14 mouse cellular contexts compared by ENCODE assay signal in the genomic region with DNA sequence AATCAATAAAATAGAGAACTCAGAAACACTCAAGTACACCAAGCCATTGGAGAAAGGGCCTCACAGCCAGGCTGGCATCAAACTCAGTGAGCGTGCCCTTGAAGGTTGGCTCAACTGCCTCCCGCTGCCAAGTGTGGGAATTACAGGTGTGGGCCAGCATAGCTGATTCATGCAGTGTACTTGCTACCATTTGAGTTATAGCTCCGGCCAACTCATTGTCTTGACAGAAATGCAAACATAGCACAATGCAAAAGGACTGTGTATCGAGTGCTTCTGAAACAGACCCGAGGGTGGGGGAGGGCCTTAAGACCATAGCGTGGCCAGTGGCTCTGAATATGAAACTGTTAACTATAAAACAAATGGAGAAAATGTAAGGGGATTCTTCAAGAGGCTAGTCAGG. TPM values are rescaled to one million over a fixed set of nuclear protein-coding genes. Genes with fewer than 3 reads are reported as not detected.
DNase-seq lines count a peak whose midpoint lies in the region; ATAC-seq and TF ChIP-seq lines count a peak whose summit lies in the region.
"Had no signal": no experiment of that assay in that cellular context is flagged by ENCODE, and none has a peak within 500 bp of the region (broad histone marks: within the 10 kb centered on the region; RNA-seq: fewer than 3 reads in every experiment).

No protein-coding gene starts in this region.

- H3K9ac ChIP-seq in kidney, postnatal 0 days (ENCODE audit: low read depth, low read length), result no peak overlapping the region
- no peak overlapping the region for H3K9ac ChIP-seq in kidney, embryonic 14.5 days (ENCODE audit: low read depth, low read length)
- no peak overlapping the region for H3K9ac ChIP-seq in liver, postnatal 0 days (replicated peaks)
- H3K9ac ChIP-seq: midbrain, embryonic 12.5 days; neural tube, embryonic 15.5 days had no signal

- no peaks in the 10 kb centered on the region for H3K9me3 ChIP-seq in kidney, postnatal 0 days (replicated peaks; ENCODE audit: low read length)
- no peaks in the 10 kb centered on the region for H3K9me3 ChIP-seq in kidney, embryonic 14.5 days (ENCODE audit: control insufficient read depth, low read length)
- H3K9me3 ChIP-seq in liver, postnatal 0 days (ENCODE audit: low read length), result no peaks in the 10 kb centered on the region
- H3K9me3 ChIP-seq: midbrain, embryonic 12.5 days; neural tube, embryonic 15.5 days had no signal

- H3K4me3 ChIP-seq in kidney, postnatal 0 days (replicated peaks; ENCODE audit: low read depth, low read length), result no peak overlapping the region
- no peak overlapping the region for H3K4me3 ChIP-seq in kidney, embryonic 14.5 days (ENCODE audit: low read length)
- no peak overlapping the region for H3K4me3 ChIP-seq in liver, postnatal 0 days (ENCODE audit: low read depth, low read length)
- H3K4me3 ChIP-seq: midbrain, embryonic 12.5 days; neural tube, embryonic 15.5 days had no signal

- peaks cover 10% of the 10 kb centered on the region; the same call in 1 of the 2 replicates for H3K4me1 ChIP-seq in kidney, postnatal 0 days (replicated peaks; ENCODE audit: insufficient read depth, low read length)
- H3K4me1 ChIP-seq in kidney, embryonic 14.5 days (ENCODE audit: control insufficient read depth, insufficient read depth, low read length), result peaks cover 10% of the 10 kb centered on the region
- H3K4me1 ChIP-seq in liver, postnatal 0 days (ENCODE audit: insufficient read depth), result peaks cover 19% of the 10 kb centered on the region

- TF ChIP-seq CTCF in kidney, postnatal 0 days (IDR thresholded peaks at IDR 0.05; ENCODE audit: low read depth), result peak; percentile 36; the same call in 1 of the 2 replicates
- peak; percentile 39 for TF ChIP-seq CTCF in liver, postnatal 0 days (IDR thresholded peaks at IDR 0.05; ENCODE audit: low read depth)

- peak; percentile 40 to 58 for DNase-seq in adrenal gland, adult (ENCODE audit: inconsistent age in 2 of 2, low spot score in 1 of 2)
- no peak for DNase-seq in adrenal gland, postnatal 25 days
- no peak for DNase-seq in kidney, postnatal 0 days (ENCODE audit: low spot score)
- DNase-seq in ES-CJ7 (ENCODE audit: low read depth, low spot score), result peak; percentile 41
- no peak for DNase-seq in liver, postnatal 0 days
- DNase-seq in MN1 (ENCODE audit: low spot score), result no peak
- DNase-seq in urinary bladder, adult 2 months (ENCODE audit: low spot score), result no peak
- DNase-seq: cerebellum, postnatal 25 days; left cerebral cortex, postnatal 4 days had no signal

- WGBS in kidney, postnatal 0 days, result 76% methylated on average over 6 of the region's 6 CpGs
- WGBS in kidney, embryonic 14.5 days, result 83% methylated on average over 6 of the region's 6 CpGs
- WGBS in liver, postnatal 0 days (ENCODE audit: insufficient replicate concordance), result 79% methylated on average over 6 of the region's 6 CpGs

- no peaks in the 10 kb centered on the region for H3K27me3 ChIP-seq in kidney, postnatal 0 days (ENCODE audit: insufficient read depth, low read length)
- no peaks in the 10 kb centered on the region for H3K27me3 ChIP-seq in kidney, embryonic 14.5 days (ENCODE audit: control insufficient read depth, insufficient read depth, low read length)
- H3K27me3 ChIP-seq in liver, postnatal 0 days (ENCODE audit: insufficient read depth, low read length), result no peaks in the 10 kb centered on the region
- H3K27me3 ChIP-seq: midbrain, embryonic 12.5 days; neural tube, embryonic 15.5 days had no signal

- no peak overlapping the region for H3K4me2 ChIP-seq in kidney, postnatal 0 days (ENCODE audit: low read length)
- no peak overlapping the region for H3K4me2 ChIP-seq in kidney, embryonic 14.5 days (replicated peaks; ENCODE audit: low read depth, low read length)
- no peak overlapping the region for H3K4me2 ChIP-seq in liver, postnatal 0 days (ENCODE audit: low read depth, low read length)

- no peak for TF ChIP-seq EP300 in liver, postnatal 0 days (IDR thresholded peaks at IDR 0.05; ENCODE audit: low read depth)

- H3K36me3 ChIP-seq in kidney, postnatal 0 days (ENCODE audit: insufficient read depth, low read length), result no peaks in the 10 kb centered on the region
- peaks cover 6% of the 10 kb centered on the region; the same call in 1 of the 2 replicates for H3K36me3 ChIP-seq in kidney, embryonic 14.5 days (ENCODE audit: control insufficient read depth, insufficient read depth, low read length)
- H3K36me3 ChIP-seq in liver, postnatal 0 days (replicated peaks; ENCODE audit: insufficient read depth, low read length), result peaks cover 6% of the 10 kb centered on the region; the same call in 1 of the 2 replicates
- H3K36me3 ChIP-seq: neural tube, embryonic 15.5 days had no signal

- no peak overlapping the region for H3K27ac ChIP-seq in kidney, postnatal 0 days
- H3K27ac ChIP-seq in kidney, embryonic 14.5 days (ENCODE audit: low read depth, low read length), result no peak overlapping the region
- H3K27ac ChIP-seq in liver, postnatal 0 days (ENCODE audit: low read depth), result no peak overlapping the region
- H3K27ac ChIP-seq: midbrain, embryonic 12.5 days; neural tube, embryonic 15.5 days had no signal

- no peak for ATAC-seq in kidney, postnatal 0 days (replicated peaks; ENCODE audit: low FRiP score, low read depth)
- no peak for ATAC-seq in kidney, embryonic 14.5 days (ENCODE audit: low FRiP score, low TSS enrichment)
- no peak for ATAC-seq in liver, postnatal 0 days

RNA-seq across cellular contexts. Expression of a gene that starts 1.7 kb away (rescaled TPM):
- 29.9 and 31.7 TPM in 2 replicates for total RNA-seq in adrenal gland, postnatal 25 days (2021)
- 55.1 and 55.6 TPM in 2 replicates for polyA plus RNA-seq in kidney, postnatal 0 days (2015; fragmentation: Nextera tagmentation; extraction: Ambion mirVana)
- 57.8 and 69.5 TPM in 2 replicates for polyA plus RNA-seq in kidney, embryonic 14.5 days (2014; fragmentation: Nextera tagmentation; extraction: Ambion mirVana)
- 27.5 and 27.7 TPM in 2 replicates for polyA plus RNA-seq in liver, postnatal 0 days (2015; fragmentation: Nextera tagmentation; extraction: Ambion mirVana)
- 23.4 and 29.6 TPM in 2 replicates for polyA plus RNA-seq in urinary bladder, adult 2 months (2012; rRNA removed)

RNA-seq across cellular contexts. Expression of a gene that starts 14.3 kb away (rescaled TPM):
- 34.7 and 52.3 TPM in 2 replicates for total RNA-seq in adrenal gland, postnatal 25 days (2021)
- 9.3 and 10.3 TPM in 2 replicates for polyA plus RNA-seq in kidney, postnatal 0 days (2015; fragmentation: Nextera tagmentation; extraction: Ambion mirVana)
- polyA plus RNA-seq in kidney, embryonic 14.5 days (2014; fragmentation: Nextera tagmentation; extraction: Ambion mirVana), result 16.0 and 18.6 TPM in 2 replicates
- polyA plus RNA-seq in liver, postnatal 0 days (2015; fragmentation: Nextera tagmentation; extraction: Ambion mirVana), result 2.8 and 4.0 TPM in 2 replicates
- polyA plus RNA-seq in urinary bladder, adult 2 months (2012; rRNA removed), result 32.4 and 34.7 TPM in 2 replicates

RNA-seq across cellular contexts. Expression of a gene that starts 27.2 kb away (rescaled TPM):
- not detected in 2 replicates for total RNA-seq in adrenal gland, postnatal 25 days (2021)
- 0.16 and 0.23 TPM in 2 replicates for polyA plus RNA-seq in kidney, postnatal 0 days (2015; fragmentation: Nextera tagmentation; extraction: Ambion mirVana)
- 0.17 and 0.60 TPM in 2 replicates for polyA plus RNA-seq in kidney, embryonic 14.5 days (2014; fragmentation: Nextera tagmentation; extraction: Ambion mirVana)
- 0.01 and 0.06 TPM in 2 replicates for polyA plus RNA-seq in liver, postnatal 0 days (2015; fragmentation: Nextera tagmentation; extraction: Ambion mirVana)
- 0.11 and 0.15 TPM in 2 replicates for polyA plus RNA-seq in urinary bladder, adult 2 months (2012; rRNA removed)

RNA-seq across cellular contexts. Expression of a gene that starts 29.0 kb away (rescaled TPM):
- total RNA-seq in adrenal gland, postnatal 25 days (2021), result not detected in 2 replicates
- 0.20 TPM in 1 of 2 replicates, not detected in the other for polyA plus RNA-seq in kidney, postnatal 0 days (2015; fragmentation: Nextera tagmentation; extraction: Ambion mirVana)
- not detected in 2 replicates for polyA plus RNA-seq in kidney, embryonic 14.5 days (2014; fragmentation: Nextera tagmentation; extraction: Ambion mirVana)
- polyA plus RNA-seq in liver, postnatal 0 days (2015; fragmentation: Nextera tagmentation; extraction: Ambion mirVana), result 0.13 and 0.26 TPM in 2 replicates
- polyA plus RNA-seq in urinary bladder, adult 2 months (2012; rRNA removed), result not detected in 2 replicates
- total RNA-seq: left cerebral cortex, postnatal 4 days had no signal
- polyA plus RNA-seq: C2C12; heart, postnatal 0 days; midbrain, embryonic 12.5 days; neural tube, embryonic 15.5 days had no signal

RNA-seq across cellular contexts. Expression of a gene that starts 29.3 kb away (rescaled TPM):
- total RNA-seq in adrenal gland, postnatal 25 days (2021), result 580 and 681 TPM in 2 replicates
- polyA plus RNA-seq in kidney, postnatal 0 days (2015; fragmentation: Nextera tagmentation; extraction: Ambion mirVana), result 463 and 480 TPM in 2 replicates
- polyA plus RNA-seq in kidney, embryonic 14.5 days (2014; fragmentation: Nextera tagmentation; extraction: Ambion mirVana), result 427 and 433 TPM in 2 replicates
- 165 and 177 TPM in 2 replicates for polyA plus RNA-seq in liver, postnatal 0 days (2015; fragmentation: Nextera tagmentation; extraction: Ambion mirVana)
- 363 and 433 TPM in 2 replicates for polyA plus RNA-seq in urinary bladder, adult 2 months (2012; rRNA removed)

Comparison
In these comparisons a context has a peak if more than half of its experiments do, and no peak if none do; other contexts are left out.
1. DNase-seq: peak in adrenal gland, adult (2 of 2) and ES-CJ7 (single experiment); none in adrenal gland, postnatal 25 days (single experiment), kidney, postnatal 0 days (single experiment), liver, postnatal 0 days (single experiment), MN1 (single experiment) and urinary bladder, adult 2 months (single experiment).